Mouse (Mus musculus) liver, postnatal 0 days (tissue): Measurements from ENCODE around the gene Slc17a6.

Experiments used
- CTCF ChIP-seq: sonication (generic); IDR thresholded peaks from 2 replicates; pipeline ENCODE4 v1.5.1; 2016; ENCODE audit warnings: antibody characterized with exemption, low read depth
- EP300 ChIP-seq: IDR thresholded peaks from 2 replicates; pipeline ENCODE4 v1.6.1; 2016; ENCODE audit warnings: antibody characterized with exemption, low read depth, mild to moderate bottlenecking

- peak; percentile 28; the same call in 1 of the 2 replicates for TF ChIP-seq CTCF
- TF ChIP-seq EP300: no peak
Observed at GRCm38 (mm10) chr7:51617941-51618340, 3.9 kb upstream of the Slc17a6 start.
